Mouse (Mus musculus) yolk sac, embryonic 10.5 days (tissue): ENCODE measurements around the gene Gm13941.

Experiments used
- DNase-seq: peaks from one replicate; pipeline ENCODE4 v3.0.0-alpha.2; 2017; ENCODE audit warnings: low spot score

Gm13941 gene

GRCm38 (mm10) chr2:111105882-111106281 is at the start of gene Gm13941:
TSS of gene Gm13941 (minus strand) at chr2:111105982.
- no peak for DNase-seq

DNA sequence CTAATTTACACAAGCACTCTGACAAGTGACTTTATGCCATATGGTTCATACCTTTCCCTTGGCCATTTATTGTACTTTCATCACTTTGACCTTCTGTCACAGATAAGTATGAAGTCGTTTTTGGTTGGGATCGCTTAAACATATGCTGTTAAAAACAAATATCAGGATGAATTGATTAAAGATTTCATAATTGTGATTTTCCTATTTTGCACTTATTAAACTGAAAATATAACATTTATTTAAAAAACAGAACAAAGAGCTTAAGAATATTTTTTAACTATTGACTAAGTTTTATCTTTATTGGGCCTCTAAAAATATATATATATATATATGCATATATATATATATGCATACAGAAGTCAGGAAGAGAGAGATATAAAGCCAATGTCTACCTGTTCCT is 47.1 kb upstream of the Gm13941 start, which contains the start of gene Gm15130:
Gene Gm15130 (minus strand): TSS at position 101 of the 400 bp plus-strand sequence.
- DNase-seq: no peak

DNA sequence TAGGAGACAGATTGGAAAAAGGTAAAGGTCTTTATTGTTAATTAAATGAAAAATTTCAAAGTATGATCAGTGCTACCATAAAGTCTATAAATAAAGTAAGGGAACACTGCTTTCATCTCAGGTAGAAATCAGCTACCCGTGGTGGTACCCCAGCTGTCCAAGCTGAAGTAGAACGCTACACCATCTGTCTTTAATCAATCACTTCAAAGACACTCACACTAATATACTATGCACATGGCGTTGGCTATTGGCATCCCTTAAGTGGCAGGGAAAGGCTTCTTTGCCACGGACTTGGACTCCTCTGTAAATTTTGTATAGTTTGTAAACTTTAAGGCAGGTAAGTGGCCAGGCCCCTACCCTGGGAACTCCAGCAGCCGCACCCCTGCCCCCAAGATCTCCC is 30.0 kb upstream of the Gm13941 start:
- DNase-seq: no peak

- no peak for DNase-seq
Observed at GRCm38 (mm10) chr2:111058586-111059261, 47.1 kb downstream of the Gm13941 start.
